Mouse (Mus musculus) myocyte (in vitro differentiated cells): ENCODE measurements around the gene Tekt2. TPM values are rescaled to one million over a fixed set of nuclear protein-coding genes. Genes with fewer than 3 reads are reported as not detected.

Experiments
- H3K27me3 ChIP-seq: one replicate; pipeline ENCODE4 v1.6.1; 2011; ENCODE audit not compliant: control insufficient read depth, insufficient read depth, insufficient read length
- H3K36me3 ChIP-seq: one replicate; pipeline ENCODE4 v1.6.1; 2011; ENCODE audit not compliant: control insufficient read depth, insufficient read depth
- H3K4me2 ChIP-seq: one replicate; pipeline ENCODE4 v1.6.1; 2011; ENCODE audit warnings: low read depth, control low read depth
- H3K4me3 ChIP-seq: one replicate; pipeline ENCODE4 v1.5.1; 2011; ENCODE audit warnings: mild to moderate bottlenecking, control low read depth, moderate library complexity
- H3K79me2 ChIP-seq: one replicate; pipeline ENCODE4 v1.6.1; 2011; ENCODE audit not compliant: control insufficient read depth, insufficient read depth
- H3ac ChIP-seq: one replicate; pipeline ENCODE4 v1.6.1; 2011; ENCODE audit not compliant: control insufficient read depth, insufficient read length
- CEBPB ChIP-seq: IDR thresholded peaks from 2 replicates; pipeline ENCODE4 v1.6.1; 2011; ENCODE audit warnings: mild to moderate bottlenecking, moderate library complexity; ENCODE audit not compliant: poor library complexity, insufficient read depth, severe bottlenecking
- E2F4 ChIP-seq: IDR thresholded peaks from one replicate; pipeline ENCODE4 v1.6.1; 2011; ENCODE audit warnings: mild to moderate bottlenecking, control low read depth, moderate library complexity; ENCODE audit not compliant: insufficient read depth
- MAX ChIP-seq: IDR thresholded peaks from one replicate; pipeline ENCODE4 v1.6.1; 2011; ENCODE audit warnings: low read depth, mild to moderate bottlenecking, control low read depth
- MYOD1 ChIP-seq, 3 experiments: IDR thresholded peaks; one replicate each; pipeline ENCODE4 v1.6.1; 2011; ENCODE audit warnings: control low read depth in 2 of 3, low read depth in 2 of 3, mild to moderate bottlenecking in 2 of 3, moderate library complexity in 1 of 3; ENCODE audit not compliant: insufficient read length in 2 of 3, control insufficient read depth in 1 of 3
- MYOG ChIP-seq, 3 experiments: IDR thresholded peaks; one replicate each; pipeline ENCODE4 v1.6.1; 2011; ENCODE audit warnings: control low read depth in 2 of 3, low read depth in 2 of 3, mild to moderate bottlenecking in 2 of 3; ENCODE audit not compliant: insufficient read length in 2 of 3, control insufficient read depth in 1 of 3, insufficient read depth in 1 of 3
- POLR2A ChIP-seq: IDR thresholded peaks from one replicate; pipeline ENCODE4 v1.6.1; 2011; ENCODE audit warnings: low read depth, mild to moderate bottlenecking, control low read depth, moderate library complexity; ENCODE audit not compliant: insufficient read length
- POLR2AphosphoS2 ChIP-seq: IDR thresholded peaks from one replicate; pipeline ENCODE4 v1.6.1; 2011; ENCODE audit warnings: low read depth, control low read depth; ENCODE audit not compliant: insufficient read length
- REST ChIP-seq: IDR thresholded peaks from one replicate; pipeline ENCODE4 v1.6.1; 2011; ENCODE audit warnings: mild to moderate bottlenecking, control low read depth, moderate library complexity; ENCODE audit not compliant: insufficient read depth, insufficient read length
- SRF ChIP-seq: IDR thresholded peaks from one replicate; pipeline ENCODE4 v1.6.1; 2011; ENCODE audit warnings: low read depth; ENCODE audit not compliant: control insufficient read depth, insufficient read length
- TCF12 ChIP-seq: IDR thresholded peaks from one replicate; pipeline ENCODE4 v1.6.1; 2011; ENCODE audit warnings: mild to moderate bottlenecking, control low read depth; ENCODE audit not compliant: poor library complexity, insufficient read depth, severe bottlenecking
- TCF3 ChIP-seq: IDR thresholded peaks from one replicate; pipeline ENCODE4 v1.6.1; 2011; ENCODE audit warnings: low read depth, control low read depth; ENCODE audit not compliant: insufficient read length
- USF1 ChIP-seq: IDR thresholded peaks from one replicate; pipeline ENCODE4 v1.6.1; 2011; ENCODE audit warnings: low read depth, mild to moderate bottlenecking, control low read depth, moderate library complexity
- polyA plus RNA-seq: library from polyadenylated mRNA; unstranded; fragments of >200 nt; fragmentation: generic; extraction: Trizol; gene quantifications from one replicate; pipeline ENCODE4 v1.2.1, GENCODE M21; 2012; ENCODE audit warnings: missing spikeins

The Tekt2 gene
- polyA plus RNA-seq, 1 experiment, result 0.49 TPM

DNA sequence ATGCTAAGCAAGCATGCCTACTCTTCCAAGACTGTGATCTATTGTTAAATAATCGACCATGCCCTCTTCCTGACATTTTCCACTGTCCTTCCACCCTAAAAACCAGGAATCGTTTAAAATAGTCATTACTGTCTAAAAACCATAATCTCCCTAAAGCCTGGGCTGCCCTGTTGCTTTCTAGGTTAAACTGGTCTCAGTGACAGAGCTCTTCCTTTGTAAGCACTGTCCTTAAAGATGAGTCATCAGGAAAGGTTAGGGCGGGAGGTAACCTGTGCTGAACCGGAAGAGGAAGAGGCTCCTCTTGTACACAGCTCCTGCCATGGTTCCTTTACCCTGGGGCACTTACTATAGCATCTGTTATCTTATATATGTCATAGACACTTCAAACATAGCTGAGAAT lies 14.0 kb upstream of the Tekt2 start:
- Histone ChIP-seq H3K79me2 (no peaks in the 10 kb centered on the region), H3K36me3 (peaks cover 10% of the 10 kb centered on the region), H3K4me3 (no peak overlapping the region), H3ac (no peak overlapping the region), H3K27me3 (no peaks in the 10 kb centered on the region), H3K4me2 (no peak overlapping the region)
- TF ChIP-seq CEBPB (no peak), MYOG (IDR thresholded peaks at IDR 0.05; ENCODE audit: control insufficient read depth in 1 of 3, insufficient read depth in 1 of 3, insufficient read length in 2 of 3, low read depth in 2 of 3) (no peak), TCF12 (no peak), E2F4 (no peak), POLR2A (no peak), USF1 (no peak), MAX (no peak), MYOD1 (IDR thresholded peaks at IDR 0.05; ENCODE audit: control insufficient read depth in 1 of 3, insufficient read length in 2 of 3, low read depth in 2 of 3) (no peak), TCF3 (no peak), POLR2AphosphoS2 (no peak), SRF (no peak), REST (no peak)

DNA sequence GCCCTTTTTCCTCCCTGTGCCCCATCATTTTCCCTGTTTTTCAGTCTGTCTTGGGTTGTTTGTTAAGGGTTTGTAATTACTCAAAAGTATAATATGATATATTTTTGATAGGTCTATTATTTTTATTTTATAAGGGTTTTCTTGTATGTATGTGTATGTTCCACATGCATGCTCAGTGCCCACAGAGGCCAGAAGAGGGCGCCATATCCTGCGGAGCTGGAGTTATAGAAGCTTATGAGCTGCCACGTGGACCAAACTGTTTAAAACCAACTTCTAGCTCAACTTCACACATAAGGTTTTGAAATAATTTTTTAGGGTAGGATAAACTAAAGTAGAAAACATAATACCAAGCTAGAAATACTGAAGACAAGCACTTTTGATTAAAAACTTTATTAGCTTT lies 6.9 kb upstream of the Tekt2 start:
- Histone ChIP-seq H3K36me3 (peaks cover 6% of the 10 kb centered on the region), H3ac (no peak overlapping the region), H3K4me3 (no peak overlapping the region), H3K79me2 (no peaks in the 10 kb centered on the region), H3K4me2 (no peak overlapping the region), H3K27me3 (no peaks in the 10 kb centered on the region)
- no peak for TF ChIP-seq POLR2A
- no peak for TF ChIP-seq TCF3
- no peak for TF ChIP-seq MYOG (IDR thresholded peaks at IDR 0.05; ENCODE audit: control insufficient read depth in 1 of 3, insufficient read depth in 1 of 3, insufficient read length in 2 of 3, low read depth in 2 of 3)
- no peak for TF ChIP-seq USF1
- no peak for TF ChIP-seq POLR2AphosphoS2
- TF ChIP-seq MAX, result no peak
- TF ChIP-seq TCF12, result no peak

DNA sequence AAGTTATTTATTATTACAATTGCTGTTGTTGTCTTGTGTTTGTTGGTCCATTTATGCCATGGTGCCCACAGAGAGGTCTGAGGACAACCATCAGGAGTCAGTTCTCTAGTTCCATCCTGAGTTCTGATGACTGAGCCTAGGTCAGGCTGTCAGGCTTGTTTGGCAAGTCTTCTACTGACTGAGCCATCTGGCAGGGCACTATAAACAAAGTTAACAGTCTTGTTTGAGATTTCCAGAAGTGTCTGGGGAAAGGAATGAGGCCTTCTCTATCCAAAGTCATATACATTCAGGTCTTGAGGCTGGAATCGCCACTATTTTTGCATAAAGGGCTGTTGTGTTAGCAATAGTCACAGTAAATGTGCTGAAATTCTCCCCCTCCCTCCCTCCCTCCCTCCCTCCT lies 6.3 kb upstream of the Tekt2 start:
- Histone ChIP-seq H3K4me3 (no peak overlapping the region), H3K4me2 (no peak overlapping the region), H3K36me3 (peaks cover 6% of the 10 kb centered on the region), H3ac (no peak overlapping the region), H3K79me2 (no peaks in the 10 kb centered on the region), H3K27me3 (no peaks in the 10 kb centered on the region)
- TF ChIP-seq USF1 (no peak), SRF (no peak), E2F4 (no peak), REST (no peak), CEBPB (no peak), MAX (no peak), POLR2A (no peak), MYOG (IDR thresholded peaks at IDR 0.05; ENCODE audit: control insufficient read depth in 1 of 3, insufficient read depth in 1 of 3, insufficient read length in 2 of 3, low read depth in 2 of 3) (no peak), TCF12 (no peak), POLR2AphosphoS2 (no peak), MYOD1 (IDR thresholded peaks at IDR 0.05; ENCODE audit: control insufficient read depth in 1 of 3, insufficient read length in 2 of 3, low read depth in 2 of 3) (no peak), TCF3 (no peak)

DNA sequence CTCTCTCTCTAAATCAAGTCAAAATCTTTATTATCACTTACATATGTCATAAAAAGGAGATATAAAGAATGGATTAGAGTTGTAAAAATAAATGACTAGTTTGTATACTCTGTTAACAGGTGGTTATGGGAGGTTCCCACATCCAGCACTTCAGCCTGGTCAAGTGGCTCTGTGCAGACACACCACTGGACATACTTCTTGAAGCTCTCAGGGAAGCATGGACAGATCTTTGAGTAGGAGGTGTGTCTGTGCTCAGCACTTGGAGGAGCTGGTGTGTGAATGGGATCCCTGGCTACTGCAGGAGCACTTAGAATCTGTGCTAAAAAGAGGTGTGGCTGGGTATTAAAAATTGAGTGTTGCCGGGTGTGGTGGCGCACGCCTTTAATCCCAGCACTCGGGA lies 4.8 kb upstream of the Tekt2 start:
- Histone ChIP-seq H3K27me3 (no peaks in the 10 kb centered on the region), H3K4me2 (no peak overlapping the region), H3K36me3 (peaks cover 6% of the 10 kb centered on the region), H3K4me3 (no peak overlapping the region), H3K79me2 (no peaks in the 10 kb centered on the region), H3ac (no peak overlapping the region)
- TF ChIP-seq MAX (no peak), MYOG (IDR thresholded peaks at IDR 0.05; ENCODE audit: control insufficient read depth in 1 of 3, insufficient read depth in 1 of 3, insufficient read length in 2 of 3, low read depth in 2 of 3) (no peak), MYOD1 (IDR thresholded peaks at IDR 0.05; ENCODE audit: control insufficient read depth in 1 of 3, insufficient read length in 2 of 3, low read depth in 2 of 3) (no peak), USF1 (no peak), TCF3 (no peak), REST (no peak), TCF12 (no peak), CEBPB (no peak), SRF (no peak), E2F4 (no peak), POLR2A (no peak), POLR2AphosphoS2 (no peak)

DNA sequence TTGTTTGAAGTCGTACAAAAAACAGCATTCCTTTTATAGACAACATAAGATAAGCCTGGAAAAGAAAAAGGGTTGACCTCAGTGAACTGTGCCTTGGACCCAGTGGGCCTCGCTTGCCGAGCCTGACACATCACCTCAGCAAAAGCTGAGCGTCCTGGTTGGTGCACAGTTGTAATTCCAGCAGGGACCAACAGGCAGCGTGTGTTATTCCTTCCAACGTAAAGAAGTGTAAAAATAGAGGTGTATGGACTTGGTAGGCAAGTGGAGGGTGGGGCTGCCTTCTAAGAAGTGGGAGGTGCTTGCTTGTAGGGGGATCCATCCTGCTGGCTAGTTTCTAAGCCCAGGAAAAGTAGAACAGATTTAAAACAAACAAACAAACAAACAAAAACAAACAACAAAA lies 548 bp upstream of the Tekt2 start:
- TF ChIP-seq SRF, result no peak
- no peaks in the 10 kb centered on the region for H3K27me3 ChIP-seq
- peaks cover 1% of the 10 kb centered on the region for H3K79me2 ChIP-seq
- H3K36me3 ChIP-seq, result no peaks in the 10 kb centered on the region
- H3K4me3 ChIP-seq, result no peak overlapping the region
- no peak overlapping the region for H3ac ChIP-seq
- H3K4me2 ChIP-seq, result no peak overlapping the region
